Mouse (Mus musculus) mouse embryonic stem cell (cell line): ENCODE measurements around the gene Pepd.

ENCODE experiments used
- in situ Hi-C, 2 experiments: fragments of 300-500 bp; cut with MboI; formaldehyde crosslinking; loops; 1 replicate in 1 of 2; 3 replicates in 1 of 2; pipeline ENCODE4 v1.14.3; 2019 to 2020; ENCODE audit warnings: low sequenced_read_pairs in 2 of 2, low pct_unique_long_range_greater_than_20kb in 1 of 2, mixed read lengths in 1 of 2; ENCODE audit not compliant: unreplicated experiment in 1 of 2

Pepd gene

GRCm38 (mm10) chr7:34925956-34926355, 13.8 kb downstream of the Pepd start:
- in situ Hi-C loops = no loop called here

DNA sequence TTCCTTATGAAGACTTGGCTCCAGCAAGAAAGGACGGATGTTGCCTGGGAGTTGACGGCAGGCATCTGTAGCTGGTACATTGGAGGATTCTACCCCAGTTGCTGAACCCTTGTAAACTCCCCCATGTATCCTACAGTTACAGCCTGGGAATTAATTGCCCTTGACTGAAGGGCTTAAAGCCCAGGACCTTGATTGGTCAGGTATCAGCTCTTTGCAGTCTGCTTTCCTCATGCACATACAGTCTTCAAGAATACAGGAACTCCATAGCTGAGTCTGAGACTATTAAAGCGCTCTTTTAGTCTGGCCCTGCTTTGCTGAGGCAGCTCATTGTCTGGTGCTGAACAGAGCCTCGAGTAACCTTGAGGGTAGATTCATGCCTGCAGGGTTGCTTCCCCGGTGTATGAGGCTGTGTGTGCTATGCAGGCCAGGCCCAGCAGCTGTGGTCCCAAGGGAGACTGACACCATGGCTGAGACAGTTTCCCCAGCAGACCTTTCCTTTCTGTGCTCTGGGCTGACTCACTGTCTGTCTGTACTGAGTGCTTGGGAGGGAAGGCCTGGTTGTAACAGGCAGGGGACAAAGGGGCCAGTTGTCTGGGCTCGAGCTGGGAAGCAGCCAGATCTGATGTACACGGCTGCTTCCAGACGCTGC, 17.6 kb downstream of the Pepd start:
- in situ Hi-C loops = no loop called here

- in situ Hi-C loops = no loop called here
These were observed 18.1 kb downstream of the Pepd start for GRCm38 (mm10) chr7:34930263-34930757.

GRCm38 (mm10) chr7:34932631-34933030, 20.5 kb downstream of the Pepd start:
- in situ Hi-C loops = no loop called here

DNA sequence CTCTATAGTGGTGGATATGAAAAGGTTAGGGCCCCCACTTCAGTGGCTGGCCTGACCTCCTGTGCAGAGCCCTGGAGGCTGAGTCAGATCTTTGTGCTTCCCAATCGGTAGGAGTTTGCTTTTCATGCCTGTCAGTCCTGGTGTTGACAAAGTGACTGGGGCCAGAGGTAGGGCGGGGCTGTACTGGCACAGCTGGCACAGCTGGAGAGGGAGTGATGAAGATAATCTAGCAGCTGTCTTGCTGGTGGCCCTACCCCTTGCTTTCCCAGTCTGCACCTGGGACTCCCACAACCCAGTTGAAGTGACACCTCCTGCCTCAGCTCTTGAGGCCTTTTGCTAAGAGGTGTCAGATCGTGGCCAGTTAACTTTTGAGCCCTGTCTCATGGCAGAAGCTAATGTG, 21.0 kb downstream of the Pepd start:
- in situ Hi-C loops = no loop called here

- in situ Hi-C loops = no loop called here
These were observed 24.2 kb downstream of the Pepd start for GRCm38 (mm10) chr7:34936347-34936746.

GRCm38 (mm10) chr7:34938636-34939261, 26.6 kb downstream of the Pepd start:
- in situ Hi-C loops = no loop called here

DNA sequence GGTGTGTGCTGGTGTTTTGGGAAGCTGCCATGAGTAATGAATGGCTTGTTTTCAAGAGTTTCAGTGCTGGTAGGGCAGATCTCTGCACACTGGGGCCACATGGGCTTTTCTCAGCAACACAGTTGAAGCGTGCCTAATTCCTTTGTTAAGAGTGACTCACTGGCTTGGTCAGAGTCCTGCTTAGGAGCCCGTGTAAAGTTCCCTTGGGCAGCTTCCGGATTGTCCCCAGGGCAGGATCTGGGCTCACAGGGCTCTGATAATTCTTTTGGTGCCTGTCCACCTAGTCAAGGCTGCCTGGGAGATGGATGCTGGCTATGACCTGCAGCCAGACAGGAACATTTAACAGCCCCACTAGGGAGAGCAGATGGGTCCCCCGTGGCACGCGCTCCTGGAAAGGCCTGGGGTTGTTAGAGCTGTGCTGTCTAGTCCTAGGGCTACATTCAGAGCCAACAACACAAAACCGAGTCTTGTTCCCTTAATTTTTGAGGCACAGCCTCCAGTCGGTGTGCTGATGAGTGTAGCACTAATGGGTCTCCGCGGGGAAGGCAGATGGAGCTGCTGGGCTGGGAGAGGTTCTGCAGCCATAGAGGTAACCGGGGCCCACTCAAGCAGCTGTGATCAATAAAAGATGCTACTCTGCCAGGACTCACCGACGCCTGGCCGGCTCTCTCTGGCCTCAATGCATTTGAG, 27.2 kb downstream of the Pepd start:
- in situ Hi-C loops = no loop called here

DNA sequence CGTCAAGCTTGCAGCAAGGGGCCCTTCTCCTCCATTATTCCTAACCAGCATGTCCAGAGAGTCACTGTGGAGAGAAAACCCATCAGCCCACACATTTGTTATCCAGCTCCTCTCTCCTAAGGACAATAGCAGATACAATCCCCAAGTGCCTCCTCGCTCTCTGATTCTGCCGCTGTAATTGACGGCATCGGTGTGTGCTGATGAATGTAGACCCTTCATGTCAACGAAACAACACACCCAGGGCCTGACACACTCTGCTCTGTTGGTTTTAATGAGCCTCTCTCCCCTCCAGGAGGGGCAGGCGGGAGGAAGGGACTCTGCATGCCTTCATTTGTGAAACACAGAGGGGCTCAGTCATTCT, 27.8 kb downstream of the Pepd start:
- in situ Hi-C loops = no loop called here

DNA sequence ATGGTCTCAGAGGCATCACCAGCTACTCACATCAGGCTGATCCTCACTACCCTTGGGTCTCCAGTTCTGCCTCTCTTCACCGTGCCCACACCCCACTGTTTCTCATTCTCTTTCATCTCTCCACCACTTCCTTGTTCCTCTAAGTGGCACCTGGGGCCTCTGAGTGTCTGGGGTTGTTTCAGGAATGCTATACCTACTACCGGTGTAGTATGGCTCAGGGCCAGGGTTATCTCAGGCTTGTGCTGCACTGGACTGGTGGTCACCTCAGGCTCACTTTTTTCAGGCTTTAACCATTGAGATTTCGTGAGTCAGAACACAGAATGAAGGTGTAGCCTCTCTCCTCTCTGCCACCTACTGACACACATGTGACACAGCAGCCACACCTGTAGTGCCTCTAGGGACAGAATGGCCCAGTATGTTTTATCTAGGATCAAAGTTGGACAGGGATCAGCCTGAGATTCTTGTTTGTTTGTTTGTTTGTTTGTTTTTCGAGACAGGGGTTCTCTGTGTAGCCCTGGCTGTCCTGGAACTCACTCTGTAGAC, 31.5 kb downstream of the Pepd start:
- in situ Hi-C loops = no loop called here

GRCm38 (mm10) chr7:34946269-34946925, 34.2 kb downstream of the Pepd start:
- in situ Hi-C loops = no loop called here

GRCm38 (mm10) chr7:34954548-34954947, 42.4 kb downstream of the Pepd start:
- in situ Hi-C loops = no loop called here

- in situ Hi-C loops = no loop called here
These were observed 43.1 kb downstream of the Pepd start for GRCm38 (mm10) chr7:34955295-34955694.

GRCm38 (mm10) chr7:34957138-34957537, 45.0 kb downstream of the Pepd start:
- in situ Hi-C loops = no loop called here

DNA sequence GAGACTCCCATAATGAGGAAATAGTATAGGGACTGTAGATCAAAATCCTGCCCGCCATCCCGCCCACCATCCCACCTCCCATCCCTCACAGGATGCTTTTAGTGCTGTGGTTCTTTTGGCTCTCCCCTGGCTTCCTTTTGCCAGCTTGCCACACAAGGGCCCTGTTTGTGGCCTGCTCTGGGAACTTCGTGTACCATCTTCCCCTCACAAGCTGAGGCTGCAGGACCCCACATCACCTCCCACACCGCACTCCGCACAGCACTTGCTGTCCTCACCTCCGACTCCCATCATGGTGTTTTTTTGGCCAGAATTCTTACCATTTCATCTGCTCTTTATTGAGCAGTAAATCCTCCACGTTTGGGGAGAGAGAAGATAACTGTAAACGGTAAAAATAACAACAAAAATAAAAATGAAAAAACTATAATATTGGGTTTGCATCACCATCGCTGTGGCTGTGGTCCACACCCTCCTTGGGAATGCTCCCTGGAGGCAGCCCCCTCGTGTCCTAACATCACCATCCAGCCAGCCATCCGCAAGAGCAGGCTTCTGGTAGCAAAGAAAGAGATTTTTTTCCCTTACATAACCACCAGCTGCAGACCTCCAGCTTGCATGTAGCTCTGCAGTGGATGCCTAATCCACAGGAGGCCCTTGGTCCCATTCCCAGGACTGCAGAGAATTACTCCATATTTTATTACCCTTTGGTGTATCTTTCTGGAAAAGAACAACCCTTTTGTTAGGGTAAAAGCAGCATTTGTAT, 51.9 kb downstream of the Pepd start:
- in situ Hi-C loops = no loop called here

GRCm38 (mm10) chr7:34967362-34967761, 55.2 kb downstream of the Pepd start:
- in situ Hi-C loops = no loop called here

DNA sequence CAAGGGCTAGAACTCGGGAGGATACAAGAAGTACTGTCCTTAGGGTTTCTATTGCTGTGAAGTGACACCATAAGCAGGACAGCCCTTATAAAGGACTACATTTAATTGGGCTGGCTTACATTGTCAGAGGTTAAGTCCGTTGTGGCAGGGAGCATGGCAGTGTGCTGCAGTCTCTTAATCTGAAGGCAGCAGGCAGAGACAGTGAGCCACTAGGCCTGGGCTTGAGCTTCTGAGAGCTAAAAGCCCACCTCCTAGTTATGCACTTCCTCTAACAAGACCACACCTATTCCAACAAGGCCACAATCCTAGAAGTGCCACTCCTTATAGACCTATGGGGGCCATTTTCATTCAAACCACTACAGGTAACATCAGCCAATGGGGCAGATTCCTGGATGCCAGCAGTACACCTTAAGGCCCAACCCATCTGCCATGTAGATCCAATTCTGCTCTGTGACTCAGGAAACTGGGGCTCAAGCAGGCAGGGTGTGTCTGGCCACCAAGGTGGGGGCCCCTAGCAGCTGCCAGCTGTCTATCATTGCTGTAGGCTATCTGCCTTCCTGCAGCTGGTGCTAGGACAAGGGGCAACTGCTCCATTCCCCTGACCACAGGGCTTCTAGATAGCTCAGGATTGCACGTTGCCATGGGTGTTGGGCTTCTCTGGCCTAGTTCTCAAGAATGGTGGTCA, 56.7 kb downstream of the Pepd start:
- in situ Hi-C loops = no loop called here

GRCm38 (mm10) chr7:34971826-34972225, 59.6 kb downstream of the Pepd start:
- in situ Hi-C loops = no loop called here
